Mouse (Mus musculus) embryonic fibroblast, embryonic 13.5 days (primary cell): ENCODE data around the gene Ttf2. TPM values are rescaled to one million over a fixed set of nuclear protein-coding genes. Genes with fewer than 3 reads are reported as not detected.
A peak's percentile ranks its signal among the peaks of the same experiment; 100 is the strongest.

Experiments
- H3K27ac ChIP-seq: 2 replicates; pipeline ENCODE4 v1.5.1; 2012; ENCODE audit warnings: low read length, control low read depth, inconsistent platforms; ENCODE audit not compliant: insufficient read depth
- H3K4me1 ChIP-seq: 2 replicates; pipeline ENCODE4 v1.6.1; 2011; ENCODE audit warnings: low read length; ENCODE audit not compliant: control insufficient read depth, insufficient read depth
- H3K4me3 ChIP-seq: 2 replicates; pipeline ENCODE4 v1.5.1; 2011; ENCODE audit warnings: mild to moderate bottlenecking, control low read depth, low read length; ENCODE audit not compliant: insufficient read depth
- CTCF ChIP-seq: IDR thresholded peaks from 2 replicates; pipeline ENCODE4 v1.5.1; 2011; ENCODE audit warnings: mild to moderate bottlenecking, control low read depth, low read length, moderate library complexity, borderline replicate concordance; ENCODE audit not compliant: insufficient read depth
- POLR2A ChIP-seq: IDR thresholded peaks from 2 replicates; pipeline ENCODE4 v1.6.1; 2011; ENCODE audit warnings: low read depth, mild to moderate bottlenecking, control low read depth, low read length, moderate library complexity
- polyA plus RNA-seq: library from polyadenylated mRNA; stranded (reverse); fragments of >200 nt; gene quantifications from 2 replicates; pipeline ENCODE4 v1.2.4, GENCODE M21; 2011; ENCODE audit warnings: low read depth; ENCODE audit not compliant: missing spikeins, insufficient read length

The Ttf2 gene
- polyA plus RNA-seq, 1 experiment = 14.4 TPM

DNA sequence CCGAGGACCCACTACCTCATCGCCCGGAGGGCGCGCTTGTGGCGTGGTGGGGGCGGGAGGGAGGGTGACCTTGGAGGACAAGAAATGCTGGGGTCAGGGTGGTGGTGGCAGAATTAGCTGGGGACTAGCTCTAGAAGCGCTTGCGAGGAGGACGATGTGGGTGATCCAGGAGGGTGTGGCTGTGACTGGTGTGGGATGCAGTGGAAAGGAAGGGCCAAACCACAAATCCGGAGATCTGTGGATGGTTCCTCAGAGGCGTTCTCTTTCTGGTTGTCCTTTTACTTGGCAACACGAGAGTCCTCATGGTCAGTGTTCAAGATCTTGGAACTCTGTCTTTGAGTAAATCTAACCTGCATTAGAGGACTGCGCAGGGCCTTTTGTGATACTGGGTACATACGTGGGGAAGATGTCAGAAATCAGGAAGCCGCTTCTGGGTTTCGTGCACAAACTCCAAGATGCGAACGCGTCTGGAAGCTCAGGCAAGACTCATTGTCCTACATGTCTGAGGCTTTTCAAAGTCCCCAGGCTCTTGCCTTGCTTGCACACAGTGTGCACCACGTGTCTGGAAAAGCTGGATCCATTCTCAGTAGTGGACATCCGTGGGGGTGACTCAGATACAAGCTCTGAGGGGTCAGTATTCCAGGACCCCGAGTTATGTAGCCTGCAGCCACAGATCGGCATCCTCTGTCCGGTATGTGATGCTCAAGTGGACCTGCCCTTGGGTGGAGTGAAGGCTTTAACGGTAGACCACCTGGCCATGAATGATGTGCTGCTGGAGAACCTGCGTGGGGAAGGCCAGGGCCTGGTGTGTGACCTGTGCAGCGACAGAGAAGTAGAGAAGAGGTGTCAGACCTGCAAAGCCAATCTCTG lies 46.7 kb downstream of the Ttf2 start:
- TF ChIP-seq POLR2A (peak; percentile 20), CTCF (no peak)
- Histone ChIP-seq H3K4me1 (peaks cover 5% of the 10 kb centered on the region; the same call in 1 of the 2 replicates), H3K4me3 (peak overlapping the region; percentile 48), H3K27ac (0 out of 2 replicates have a peak overlapping the region, but pooled peaks have one; percentile 3)

DNA sequence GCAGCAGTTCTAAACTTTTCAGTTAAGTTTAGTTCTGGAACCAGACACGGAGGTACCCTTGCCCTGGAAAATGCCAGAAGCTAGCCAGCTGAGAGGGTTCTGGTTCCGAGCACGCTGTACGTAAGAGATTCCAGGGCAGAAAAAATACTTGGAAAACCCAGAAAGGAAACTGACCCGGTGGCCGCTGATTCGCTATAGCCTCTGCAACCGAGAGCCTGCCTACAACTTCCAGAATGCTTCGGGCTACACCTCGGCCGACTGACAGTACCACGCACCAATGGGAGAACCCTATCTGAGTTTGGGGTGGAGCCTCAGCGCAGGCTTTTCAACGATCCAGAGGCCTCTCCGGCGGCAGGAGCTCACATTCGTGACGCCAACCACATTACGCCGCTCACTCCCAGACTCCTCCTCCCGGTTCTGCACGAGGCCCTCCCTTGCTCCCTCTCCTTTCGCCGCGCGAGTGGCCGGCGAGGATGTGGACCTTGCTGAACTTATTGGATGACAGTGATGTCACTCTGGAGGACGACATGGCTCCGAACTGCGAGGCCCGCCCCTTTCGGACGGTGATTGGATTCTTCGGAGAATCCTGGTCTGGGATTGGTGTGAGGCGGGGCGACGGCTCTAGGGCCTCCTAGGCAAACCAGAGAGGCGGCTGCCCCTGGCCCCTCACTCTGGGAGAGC lies 47.5 kb downstream of the Ttf2 start, which contains the start of gene Trim45:
Gene Trim45, plus strand, starts transcription at position 378 of the 681 bp plus-strand sequence.
- peaks cover 5% of the 10 kb centered on the region; the same call in 1 of the 2 replicates for H3K4me1 ChIP-seq
- TF ChIP-seq POLR2A (peak; percentile 78), CTCF (no peak)
- peak within 1 kb of the TSS; percentile 75 for H3K4me3 ChIP-seq
- peak within 1 kb of the TSS; percentile 62 for H3K27ac ChIP-seq

DNA sequence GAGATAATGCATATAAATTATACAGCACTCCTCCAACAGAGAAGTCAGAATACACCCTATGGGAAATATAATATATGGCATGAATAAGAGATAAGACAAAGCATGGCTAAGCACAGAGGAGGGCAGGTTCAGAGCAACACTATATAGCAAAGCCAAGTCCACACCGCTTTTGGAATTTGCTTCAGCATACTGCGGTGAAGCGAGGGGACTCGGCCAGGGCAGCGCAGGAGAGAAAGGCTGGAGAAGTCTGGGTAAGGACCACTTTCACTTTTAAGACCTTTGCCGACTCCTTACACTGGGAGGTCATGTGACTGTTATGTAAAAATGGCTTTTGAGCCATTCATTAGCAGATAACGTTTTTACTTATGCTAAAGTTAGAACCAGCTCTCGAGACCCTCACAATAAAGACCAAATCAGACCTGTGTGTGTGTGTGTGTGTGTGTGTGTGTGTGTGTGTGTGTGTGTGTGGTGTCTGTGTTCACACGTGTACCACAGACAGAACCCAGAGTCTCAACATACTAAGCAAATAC lies 48.8 kb downstream of the Ttf2 start:
- H3K27ac ChIP-seq = no peak overlapping the region
- H3K4me3 ChIP-seq = no peak overlapping the region
- TF ChIP-seq CTCF (no peak), POLR2A (no peak)
- peaks cover 5% of the 10 kb centered on the region; the same call in 1 of the 2 replicates for H3K4me1 ChIP-seq

DNA sequence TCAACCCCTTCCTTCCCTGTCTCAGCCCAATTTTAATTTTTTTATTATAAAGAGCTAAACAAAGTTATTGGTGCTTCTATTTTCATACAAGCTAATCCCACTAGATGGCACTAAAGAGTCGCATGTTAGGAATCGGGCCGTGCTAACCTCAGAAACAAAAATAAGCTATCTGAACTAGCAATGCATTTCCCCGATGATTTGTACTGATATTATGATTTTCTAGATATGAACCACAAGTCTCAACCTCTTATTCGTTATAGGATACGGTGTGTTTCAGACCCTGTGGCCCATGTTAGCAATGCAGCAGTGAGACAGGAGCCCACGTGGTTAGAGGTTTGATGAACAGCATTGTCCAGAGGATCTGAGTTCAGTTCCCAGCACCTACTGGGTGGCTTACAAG lies 52.6 kb downstream of the Ttf2 start:
- peaks cover 3% of the 10 kb centered on the region for H3K4me1 ChIP-seq
- no peak overlapping the region for H3K27ac ChIP-seq
- TF ChIP-seq CTCF (no peak), POLR2A (no peak)
- H3K4me3 ChIP-seq = no peak overlapping the region

DNA sequence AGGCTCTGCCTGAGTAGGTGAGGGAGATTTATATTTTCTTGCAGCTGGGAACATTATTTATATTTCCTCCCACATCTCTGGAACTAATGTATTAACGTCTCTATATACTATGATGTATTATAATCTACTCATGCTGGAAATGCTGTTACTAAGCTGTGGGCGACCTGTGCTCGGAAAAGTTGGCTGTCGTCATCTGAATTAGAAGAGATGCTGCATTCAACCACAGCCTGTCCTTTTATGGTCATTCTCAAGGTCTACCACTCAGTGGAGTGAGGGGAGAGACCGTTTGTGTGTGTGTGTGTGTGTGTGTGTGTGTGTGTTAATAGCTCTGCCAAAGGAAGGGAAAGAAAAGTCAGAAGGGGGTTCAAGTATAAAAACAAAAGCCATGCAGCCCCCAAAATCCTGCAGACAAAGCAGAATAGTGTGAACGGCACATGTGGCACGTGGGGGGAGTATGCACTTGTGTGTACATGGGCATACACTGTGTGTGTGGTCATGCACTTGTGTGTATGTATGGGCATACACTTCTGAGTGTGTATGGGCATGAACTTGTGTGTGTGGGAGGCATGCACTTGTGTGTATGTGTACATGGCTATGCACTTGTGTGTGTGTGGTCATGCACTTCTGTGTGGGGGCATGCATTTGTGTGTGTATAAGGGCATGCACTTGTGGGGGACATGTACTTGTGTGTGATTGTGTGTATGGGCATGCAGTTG lies 57.8 kb downstream of the Ttf2 start:
- peaks cover 16% of the 10 kb centered on the region for H3K4me1 ChIP-seq

DNA sequence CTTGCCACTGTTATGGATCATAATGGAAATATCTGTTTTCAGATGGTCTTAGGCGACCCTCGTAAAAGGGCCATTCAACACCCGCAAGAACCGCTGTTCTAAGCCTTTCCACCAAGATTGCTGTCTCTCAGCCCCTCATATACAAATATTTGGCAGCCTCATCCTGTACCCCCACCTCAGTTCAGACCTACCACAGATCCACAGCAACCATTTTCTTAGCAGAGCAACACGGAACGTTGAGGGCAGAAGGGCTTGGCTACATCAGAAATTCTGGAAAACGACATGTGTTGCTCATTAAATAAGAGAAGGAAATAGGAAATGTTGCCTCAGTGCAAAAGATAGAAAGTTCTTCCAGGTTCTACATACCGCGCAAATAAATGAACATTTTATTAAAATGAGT lies 58.4 kb downstream of the Ttf2 start:
- Histone ChIP-seq H3K4me3 (no peak overlapping the region), H3K4me1 (peaks cover 16% of the 10 kb centered on the region), H3K27ac (peak overlapping the region; percentile 63; the same call in 1 of the 2 replicates)
- TF ChIP-seq POLR2A = no peak
- TF ChIP-seq CTCF = no peak

More for the DNA sequence above, 57.8 kb downstream of the Ttf2 start:
- H3K27ac ChIP-seq = no peak overlapping the region
- TF ChIP-seq POLR2A (no peak), CTCF (no peak)
- no peak overlapping the region for H3K4me3 ChIP-seq

DNA sequence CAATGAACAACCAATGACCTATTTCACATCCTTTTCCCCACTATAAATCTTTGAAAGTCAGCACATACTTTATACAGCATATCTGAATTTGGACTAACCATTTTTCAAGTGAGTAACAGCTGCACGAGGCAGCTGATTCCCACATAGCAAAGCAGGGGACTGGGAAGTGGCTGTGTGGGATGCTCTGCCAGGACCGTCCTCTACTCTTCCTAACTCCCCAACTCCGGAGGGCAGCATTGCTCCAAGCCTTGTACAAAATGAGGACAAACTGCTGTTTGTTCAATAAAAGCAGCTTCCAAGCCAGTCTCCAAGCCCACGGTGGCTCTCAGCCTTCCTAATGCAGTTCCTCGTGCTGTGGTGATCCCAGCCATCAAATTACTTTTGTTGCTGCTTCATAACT lies 58.8 kb downstream of the Ttf2 start:
- Histone ChIP-seq H3K4me3 (no peak overlapping the region), H3K4me1 (peaks cover 16% of the 10 kb centered on the region), H3K27ac (peak overlapping the region; percentile 63; the same call in 1 of the 2 replicates)
- TF ChIP-seq POLR2A (no peak), CTCF (no peak)

DNA sequence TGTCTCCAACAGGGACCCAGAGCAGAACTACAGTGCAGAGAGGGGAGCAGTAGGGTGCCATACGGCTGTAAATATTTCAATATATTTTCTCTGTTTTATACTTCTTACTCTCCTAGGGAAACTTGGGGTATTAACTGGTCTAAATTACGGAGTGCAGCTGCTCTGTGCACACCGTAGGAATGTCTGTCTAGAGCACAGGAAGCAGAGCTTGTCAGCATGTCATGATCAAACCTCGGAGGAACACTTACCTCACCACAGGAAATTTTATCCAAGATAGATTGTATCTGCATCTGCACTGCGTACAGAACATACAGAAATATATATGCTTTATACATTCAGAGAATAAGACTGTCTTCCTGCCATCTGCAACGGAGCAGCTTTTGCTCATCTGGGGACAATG lies 60.9 kb downstream of the Ttf2 start:
- no peak overlapping the region for H3K27ac ChIP-seq
- TF ChIP-seq POLR2A (no peak), CTCF (no peak)
- peaks cover 16% of the 10 kb centered on the region for H3K4me1 ChIP-seq
- H3K4me3 ChIP-seq = no peak overlapping the region

DNA sequence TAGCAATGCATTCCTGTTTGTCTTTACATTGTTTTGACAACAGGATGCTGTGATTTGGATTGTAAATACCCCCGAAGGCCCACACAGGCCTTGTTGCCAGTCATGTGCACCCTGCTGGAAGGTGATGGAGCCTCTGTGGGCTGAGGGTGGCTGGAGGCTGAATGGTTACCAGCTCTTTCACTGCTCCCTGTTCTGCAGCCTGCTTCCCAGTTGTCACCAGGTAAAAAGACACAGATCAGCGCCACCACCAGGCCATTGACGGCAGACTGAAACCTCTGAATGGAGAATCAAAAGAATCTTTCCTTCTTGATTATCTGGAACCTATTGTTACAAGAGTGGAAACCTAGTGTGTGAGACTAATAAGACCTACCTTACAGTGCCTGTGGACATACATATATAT lies 62.5 kb downstream of the Ttf2 start:
- Histone ChIP-seq H3K4me3 (no peak overlapping the region), H3K27ac (no peak overlapping the region), H3K4me1 (peaks cover 14% of the 10 kb centered on the region)
- TF ChIP-seq CTCF = no peak
- TF ChIP-seq POLR2A = no peak
